Comparison of ENCODE assay signal across 9 mouse cellular contexts in genomic region chr10:43021512-43022116, GRCm38 (mm10).
A peak's percentile ranks its signal among the peaks of the same experiment; 100 is the strongest.
DNase-seq lines count a peak whose midpoint lies in the region; ATAC-seq and TF ChIP-seq lines count a peak whose summit lies in the region.
"Had no signal": no experiment of that assay in that cellular context is flagged by ENCODE, and none has a peak within 500 bp of the region (broad histone marks: within the 10 kb centered on the region; RNA-seq: fewer than 3 reads in every experiment).

No protein-coding gene starts in this region.

- H3K36me3 ChIP-seq in embryonic facial prominence, embryonic 10.5 days (replicated peaks) = peaks cover 16% of the 10 kb centered on the region; the same call in 1 of the 2 replicates
- H3K36me3 ChIP-seq in liver, embryonic 13.5 days = no peaks in the 10 kb centered on the region

- H3K27ac ChIP-seq in left cerebral cortex, adult 2 months = peak overlapping the region; percentile 76
- H3K27ac ChIP-seq in embryonic facial prominence, embryonic 10.5 days (replicated peaks) = peak overlapping the region; percentile 75
- H3K27ac ChIP-seq in liver, embryonic 13.5 days = no peak overlapping the region

- no peak overlapping the region for H3K9ac ChIP-seq in liver, embryonic 13.5 days

- under 1% methylated on average over 69 of the region's 69 CpGs for WGBS in embryonic facial prominence, embryonic 10.5 days
- WGBS in liver, embryonic 13.5 days (ENCODE audit: insufficient replicate concordance) = 1% methylated on average over 67 of the region's 69 CpGs

- no peak for ATAC-seq in liver, embryonic 13.5 days (ENCODE audit: low read depth)
- no peak for ATAC-seq in CD4-positive, CD25-positive, alpha-beta regulatory T cell, adult 4 months
- ATAC-seq: Patski had no signal

- H3K4me3 ChIP-seq in left cerebral cortex, adult 2 months = peak overlapping the region; percentile 45
- peak overlapping the region; percentile 69 for H3K4me3 ChIP-seq in embryonic facial prominence, embryonic 10.5 days
- H3K4me3 ChIP-seq in liver, embryonic 13.5 days (replicated peaks) = peak overlapping the region; percentile 46

- H3K4me1 ChIP-seq in embryonic facial prominence, embryonic 10.5 days = peaks cover 21% of the 10 kb centered on the region
- H3K4me1 ChIP-seq in liver, embryonic 13.5 days (replicated peaks) = peaks cover 9% of the 10 kb centered on the region; the same call in 1 of the 2 replicates

- H3K4me2 ChIP-seq in liver, embryonic 13.5 days = peak overlapping the region; percentile 66

- H3K9me3 ChIP-seq in embryonic facial prominence, embryonic 10.5 days = no peaks in the 10 kb centered on the region
- no peaks in the 10 kb centered on the region for H3K9me3 ChIP-seq in liver, embryonic 13.5 days (replicated peaks)

- H3K27me3 ChIP-seq in embryonic facial prominence, embryonic 10.5 days (replicated peaks; ENCODE audit: low read depth, poor library complexity, severe bottlenecking) = peaks cover 80% of the 10 kb centered on the region
- peaks cover 80% of the 10 kb centered on the region for H3K27me3 ChIP-seq in liver, embryonic 13.5 days

- intact Hi-C loops in left cerebral cortex, adult 2 months (cut with DNase I) = loop anchor here (2.0 to 5.0 kb wide), 4 partner anchors 49 to 151 kb away; no protein-coding TSS in a partner anchor
- intact Hi-C loops in heart, postnatal 36 days (cut with DNase I) = no loop called here

- DNase-seq in left cerebral cortex, adult 2 months (ENCODE audit: extremely low spot score in 1 of 2, low spot score in 2 of 2) = peak; percentile 34 to 54
- no peak for DNase-seq in left cerebral cortex, adult 8-10 months (ENCODE audit: low spot score in 2 of 2)
- peak; percentile 53 for DNase-seq in adrenal gland, postnatal 25 days
- DNase-seq in embryonic facial prominence, embryonic 10.5 days (ENCODE audit: low spot score) = peak; percentile 68
- peak; percentile 41 to 63 for DNase-seq in heart, postnatal 36 days
- DNase-seq in liver, embryonic 13.5 days = no peak
- peak; percentile 57 for DNase-seq in testis, postnatal 10 days (ENCODE audit: low spot score)

- TF ChIP-seq CTCF in left cerebral cortex, adult 2 months (IDR thresholded peaks at IDR 0.05) = no peak

Comparison
In these comparisons a context has a peak if more than half of its experiments do, and no peak if none do; other contexts are left out.
1. DNase-seq: peak in left cerebral cortex, adult 2 months (2 of 2), adrenal gland, postnatal 25 days (single experiment), embryonic facial prominence, embryonic 10.5 days (single experiment), heart, postnatal 36 days (2 of 2) and testis, postnatal 10 days (single experiment); none in left cerebral cortex, adult 8-10 months (0 of 2) and liver, embryonic 13.5 days (single experiment).
2. Peak in every context shown above with its lines, with median percentiles within 50 percentile points of each other: H3K4me3 ChIP-seq.